Mouse (Mus musculus) hindbrain, embryonic 12.5 days (tissue): Measurements from ENCODE around the gene Cblb. TPM values are rescaled to one million over a fixed set of nuclear protein-coding genes. Genes with fewer than 3 reads are reported as not detected.

Experiments used
- ATAC-seq: fragments of 200-750 bp; cut with Nextera tagmentation; 2 replicates; pipeline ENCODE4 v1.8.0; 2017; ENCODE audit warnings: moderate TSS enrichment; ENCODE audit not compliant: low FRiP score
- H3K27ac ChIP-seq: fragments of 300-500 bp; sonication (generic); 2 replicates; pipeline ENCODE4 v1.5.1; 2016; ENCODE audit warnings: mild to moderate bottlenecking
- H3K27me3 ChIP-seq: fragments of 300-500 bp; sonication (generic); 2 replicates; pipeline ENCODE4 v1.6.1; 2016; ENCODE audit warnings: mild to moderate bottlenecking
- H3K36me3 ChIP-seq: fragments of 300-500 bp; sonication (generic); 2 replicates; pipeline ENCODE4 v1.6.1; 2016; ENCODE audit warnings: mild to moderate bottlenecking
- H3K4me1 ChIP-seq: fragments of 300-500 bp; sonication (generic); 2 replicates; pipeline ENCODE4 v1.6.1; 2016
- H3K4me2 ChIP-seq: fragments of 300-500 bp; sonication (generic); replicated peaks from 2 replicates; pipeline ENCODE4 v1.6.1; 2016; ENCODE audit warnings: mild to moderate bottlenecking
- H3K4me3 ChIP-seq: fragments of 300-500 bp; sonication (generic); 2 replicates; pipeline ENCODE4 v1.5.1; 2016; ENCODE audit warnings: mild to moderate bottlenecking
- H3K9ac ChIP-seq: fragments of 300-500 bp; sonication (generic); 2 replicates; pipeline ENCODE4 v1.6.1; 2016; ENCODE audit warnings: mild to moderate bottlenecking, moderate library complexity
- H3K9me3 ChIP-seq: fragments of 300-500 bp; sonication (generic); replicated peaks from 2 replicates; pipeline ENCODE4 v1.6.1; 2016; ENCODE audit warnings: mild to moderate bottlenecking
- WGBS: fragments of 180-500 bp; shearing (Covaris S2); methylation state at CpG from one replicate; pipeline ENCODE4 v1.1.7; 2016; 5-methylcytosine and 5-hydroxymethylcytosine counted together
- polyA plus RNA-seq: library from polyadenylated mRNA; unstranded; fragments of >200 nt; fragmentation: Nextera tagmentation; extraction: Ambion mirVana; gene quantifications from 2 replicates; pipeline ENCODE4 v1.2.1, GENCODE M21; 2016

Cblb gene
- polyA plus RNA-seq, 1 experiment from 2014 or later = 40.7 TPM

- Histone ChIP-seq H3K4me1 (no peaks in the 10 kb centered on the region), H3K9me3 (no peaks in the 10 kb centered on the region), H3K9ac (no peak overlapping the region), H3K27me3 (no peaks in the 10 kb centered on the region), H3K27ac (no peak overlapping the region), H3K4me2 (no peak overlapping the region), H3K4me3 (no peak overlapping the region), H3K36me3 (peaks cover 17% of the 10 kb centered on the region; the same call in 1 of the 2 replicates)
- WGBS = 79% methylated on average over 11 of the region's 11 CpGs
- no peak for ATAC-seq
Measured at GRCm38 (mm10) chr16:52146976-52147696, 116.1 kb downstream of the Cblb start.

DNA sequence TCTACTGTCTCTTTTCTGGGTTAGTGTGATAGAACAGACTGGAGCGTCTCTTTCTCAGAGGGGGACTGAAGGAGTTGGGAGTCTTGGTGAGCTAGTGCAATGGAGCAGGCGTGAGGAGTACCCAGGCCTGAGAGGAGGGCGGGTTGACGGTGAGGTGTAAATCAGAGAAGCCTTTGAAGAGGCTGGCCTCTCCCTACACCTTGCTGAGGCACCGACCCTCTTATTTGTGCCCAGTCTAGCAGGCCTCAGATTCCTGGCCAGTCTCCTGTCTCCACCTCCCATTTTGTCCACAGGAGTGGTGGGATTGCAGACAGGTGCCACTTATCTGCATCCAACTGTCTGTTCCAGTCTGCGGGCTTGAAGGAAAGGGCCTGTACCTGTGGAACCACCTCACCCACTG, 117.0 kb downstream of the Cblb start:
- no peaks in the 10 kb centered on the region for H3K4me1 ChIP-seq
- no peaks in the 10 kb centered on the region for H3K9me3 ChIP-seq
- H3K27ac ChIP-seq = no peak overlapping the region
- 92% methylated on average over 6 of the region's 6 CpGs for WGBS
- ATAC-seq = no peak
- H3K4me3 ChIP-seq = no peak overlapping the region
- H3K27me3 ChIP-seq = no peaks in the 10 kb centered on the region
- H3K9ac ChIP-seq = no peak overlapping the region
- no peak overlapping the region for H3K4me2 ChIP-seq
- peaks cover 17% of the 10 kb centered on the region; the same call in 1 of the 2 replicates for H3K36me3 ChIP-seq

DNA sequence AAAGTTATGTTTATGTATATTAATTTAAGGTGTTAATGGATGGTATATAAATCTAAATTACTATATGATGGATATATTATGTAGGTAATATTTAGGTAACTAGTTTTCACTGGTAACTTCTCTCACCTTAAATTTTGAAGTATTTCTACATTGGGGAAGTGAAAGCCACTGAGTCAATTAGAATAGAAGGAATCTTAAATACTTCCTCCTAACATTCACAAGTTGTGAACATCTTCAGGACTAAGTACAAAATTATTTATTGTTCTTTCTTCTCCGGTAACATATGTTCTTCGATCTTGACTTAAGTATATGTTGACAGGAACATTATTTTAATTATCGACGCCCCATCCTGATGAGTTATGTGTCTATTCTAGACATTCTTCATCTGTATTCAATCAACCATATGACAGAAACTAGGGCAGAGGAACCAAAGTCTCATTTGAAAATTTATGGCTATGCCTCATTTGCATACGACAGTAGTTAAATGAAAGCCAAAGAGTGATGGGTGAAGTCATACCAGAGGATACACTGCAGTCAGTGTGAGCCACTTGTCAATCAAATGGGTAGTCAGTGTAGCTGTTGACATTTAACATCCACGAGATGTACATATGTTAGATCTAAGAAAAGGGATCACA, 118.2 kb downstream of the Cblb start:
- H3K4me2 ChIP-seq = no peak overlapping the region
- H3K27me3 ChIP-seq = no peaks in the 10 kb centered on the region
- H3K9ac ChIP-seq = no peak overlapping the region
- ATAC-seq = no peak
- no peaks in the 10 kb centered on the region for H3K9me3 ChIP-seq
- no peak overlapping the region for H3K4me3 ChIP-seq
- no peak overlapping the region for H3K27ac ChIP-seq
- H3K4me1 ChIP-seq = no peaks in the 10 kb centered on the region
- H3K36me3 ChIP-seq = peaks cover 17% of the 10 kb centered on the region; the same call in 1 of the 2 replicates
- WGBS = 91% methylated on average over 6 of the region's 6 CpGs

- Histone ChIP-seq H3K27ac (no peak overlapping the region), H3K4me1 (no peaks in the 10 kb centered on the region), H3K36me3 (peaks cover 18% of the 10 kb centered on the region), H3K27me3 (no peaks in the 10 kb centered on the region), H3K9ac (no peak overlapping the region), H3K9me3 (no peaks in the 10 kb centered on the region), H3K4me2 (no peak overlapping the region), H3K4me3 (no peak overlapping the region)
- WGBS = 87% methylated on average over 5 of the region's 5 CpGs
- no peak for ATAC-seq
Measured at GRCm38 (mm10) chr16:52155030-52155696, 124.1 kb downstream of the Cblb start.

DNA sequence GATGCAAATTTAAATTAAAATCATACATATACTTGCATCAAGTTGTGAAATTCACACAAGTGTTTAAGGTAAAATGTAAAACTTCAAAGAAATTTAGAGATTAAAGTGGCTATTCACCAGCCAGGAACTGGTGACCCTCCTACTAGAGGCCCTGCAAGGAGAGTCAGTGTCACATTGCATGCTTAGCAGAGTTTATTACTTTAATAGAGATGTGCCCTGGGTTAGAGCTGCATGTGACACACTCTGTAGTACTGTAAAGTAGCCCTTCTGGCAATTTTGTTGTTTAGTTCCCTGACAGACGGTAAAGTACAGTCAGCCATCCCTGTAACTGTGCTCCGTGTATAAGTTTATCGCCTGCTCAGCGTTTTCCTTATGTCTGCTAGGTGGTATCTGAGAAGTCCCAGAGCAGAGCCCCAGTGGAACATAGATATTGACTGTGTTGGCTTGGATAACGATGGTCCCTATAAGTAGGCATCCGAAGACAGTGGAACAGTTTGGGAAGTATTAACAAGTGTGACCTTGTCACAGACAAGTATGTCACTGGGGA, 129.0 kb downstream of the Cblb start:
- ATAC-seq = no peak
- Histone ChIP-seq H3K4me2 (no peak overlapping the region), H3K27me3 (no peaks in the 10 kb centered on the region), H3K9ac (no peak overlapping the region), H3K27ac (no peak overlapping the region), H3K4me3 (no peak overlapping the region), H3K36me3 (peaks cover 12% of the 10 kb centered on the region), H3K9me3 (no peaks in the 10 kb centered on the region), H3K4me1 (no peaks in the 10 kb centered on the region)
- WGBS = 90% methylated on average over 6 of the region's 6 CpGs

GRCm38 (mm10) chr16:52164246-52164645, 133.2 kb downstream of the Cblb start:
- Histone ChIP-seq H3K27me3 (no peaks in the 10 kb centered on the region), H3K4me3 (no peak overlapping the region), H3K36me3 (peaks cover 23% of the 10 kb centered on the region), H3K9ac (no peak overlapping the region), H3K4me1 (no peaks in the 10 kb centered on the region), H3K27ac (no peak overlapping the region), H3K4me2 (no peak overlapping the region), H3K9me3 (no peaks in the 10 kb centered on the region)
- WGBS = 91% methylated on average over 9 of the region's 9 CpGs
- ATAC-seq = no peak

DNA sequence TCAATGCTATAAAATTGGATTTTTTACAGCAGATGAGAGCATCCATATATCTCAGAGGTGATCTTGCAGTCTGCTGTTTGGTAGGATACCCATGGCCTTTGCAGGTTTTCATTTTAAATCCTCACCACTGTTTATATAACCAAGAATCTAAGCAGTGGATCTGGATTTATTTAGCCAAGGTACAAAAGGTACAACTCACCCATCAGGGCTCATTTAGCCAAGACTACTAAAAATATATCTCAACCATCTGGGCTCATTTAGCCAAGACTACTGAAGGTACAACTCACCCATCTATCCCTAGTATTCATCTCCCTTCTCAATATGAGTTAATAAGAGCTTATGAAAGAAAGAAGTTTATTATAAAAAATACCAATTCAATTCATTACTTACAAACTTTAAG, 142.2 kb downstream of the Cblb start:
- no peak overlapping the region for H3K27ac ChIP-seq
- H3K4me1 ChIP-seq = no peaks in the 10 kb centered on the region
- H3K4me3 ChIP-seq = no peak overlapping the region
- H3K27me3 ChIP-seq = no peaks in the 10 kb centered on the region
- no peak overlapping the region for H3K9ac ChIP-seq
- no peaks in the 10 kb centered on the region for H3K9me3 ChIP-seq
- no peak for ATAC-seq
- no peak overlapping the region for H3K4me2 ChIP-seq
- peaks cover 19% of the 10 kb centered on the region for H3K36me3 ChIP-seq

DNA sequence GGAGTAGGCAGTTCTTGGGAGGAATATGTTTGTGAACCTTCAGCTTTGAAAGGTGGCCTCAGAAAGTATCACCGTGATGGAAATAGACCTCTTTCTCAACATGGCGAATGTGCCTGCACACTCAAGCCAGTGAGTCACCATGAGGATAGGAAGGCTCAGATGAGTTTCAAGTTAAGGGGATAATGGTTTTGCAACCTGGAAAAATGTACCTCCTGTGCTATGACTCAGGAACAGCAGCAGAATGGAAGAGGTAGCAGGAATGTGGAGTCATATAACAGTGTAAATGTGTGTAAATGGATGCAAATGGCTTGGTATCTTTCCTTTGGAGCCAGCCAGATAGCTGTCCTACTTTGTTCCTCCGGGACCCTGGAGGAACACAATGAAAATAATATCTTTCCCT, 148.8 kb downstream of the Cblb start:
- no peak overlapping the region for H3K9ac ChIP-seq
- peaks cover 10% of the 10 kb centered on the region for H3K36me3 ChIP-seq
- no peak overlapping the region for H3K27ac ChIP-seq
- ATAC-seq = no peak
- no peaks in the 10 kb centered on the region for H3K9me3 ChIP-seq
- WGBS = 97% methylated on average over 3 of the region's 3 CpGs
- no peaks in the 10 kb centered on the region for H3K27me3 ChIP-seq
- no peaks in the 10 kb centered on the region for H3K4me1 ChIP-seq
- no peak overlapping the region for H3K4me2 ChIP-seq
- H3K4me3 ChIP-seq = no peak overlapping the region

GRCm38 (mm10) chr16:52182057-52182456, 151.0 kb downstream of the Cblb start:
- WGBS = 93% methylated on average over 7 of the region's 7 CpGs
- Histone ChIP-seq H3K4me2 (no peak overlapping the region), H3K27me3 (no peaks in the 10 kb centered on the region), H3K4me3 (no peak overlapping the region), H3K4me1 (no peaks in the 10 kb centered on the region), H3K9ac (no peak overlapping the region), H3K36me3 (peaks cover 19% of the 10 kb centered on the region), H3K27ac (no peak overlapping the region), H3K9me3 (no peaks in the 10 kb centered on the region)
- ATAC-seq = no peak

DNA sequence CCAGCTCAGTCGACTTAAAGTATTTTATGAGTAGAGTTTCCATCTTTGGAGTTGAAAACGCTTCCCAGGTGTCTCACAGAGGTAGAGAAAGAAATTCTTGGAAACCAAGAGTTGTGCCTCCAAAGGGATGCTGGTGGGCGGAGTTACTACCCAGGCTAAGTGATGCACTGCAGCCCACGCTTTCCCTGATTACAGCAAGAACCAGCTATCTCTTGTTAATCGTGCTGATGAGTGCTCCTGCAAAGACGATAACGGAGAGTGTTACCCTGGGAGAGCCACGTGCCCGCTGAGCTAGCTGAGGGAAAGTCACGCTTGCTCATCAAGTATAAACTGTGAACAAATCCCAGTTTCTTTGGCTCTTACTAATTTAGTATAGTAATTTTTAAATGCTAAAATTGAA, 153.3 kb downstream of the Cblb start:
- H3K27ac ChIP-seq = no peak overlapping the region
- H3K36me3 ChIP-seq = peaks cover 19% of the 10 kb centered on the region

DNA sequence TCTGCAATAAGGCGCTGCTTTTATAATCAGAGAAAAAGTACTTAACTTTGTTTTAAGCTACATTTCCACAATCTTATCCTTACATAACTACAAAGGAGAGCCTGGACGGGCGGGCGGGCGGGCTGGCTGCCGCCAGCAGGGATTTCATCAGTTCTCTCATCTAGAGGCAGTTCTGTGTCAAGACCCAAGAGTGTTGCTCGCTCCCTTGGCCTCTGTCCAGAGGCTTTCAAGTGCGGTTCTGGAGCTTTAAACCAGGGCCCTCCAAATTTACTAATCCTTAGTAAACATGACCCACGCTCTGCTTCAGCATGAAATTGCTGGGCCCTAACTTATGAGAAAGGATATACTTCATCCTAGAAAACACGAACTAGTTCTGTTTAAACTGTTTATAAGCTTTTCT, 155.7 kb downstream of the Cblb start:
- H3K4me3 ChIP-seq = no peak overlapping the region
- H3K4me2 ChIP-seq = no peak overlapping the region
- H3K4me1 ChIP-seq = no peaks in the 10 kb centered on the region
- H3K9ac ChIP-seq = no peak overlapping the region
- H3K36me3 ChIP-seq = peaks cover 29% of the 10 kb centered on the region
- ATAC-seq = no peak
- no peaks in the 10 kb centered on the region for H3K27me3 ChIP-seq
- 85% methylated on average over 10 of the region's 10 CpGs for WGBS
- H3K27ac ChIP-seq = no peak overlapping the region
- no peaks in the 10 kb centered on the region for H3K9me3 ChIP-seq

More for the DNA sequence above, 153.3 kb downstream of the Cblb start:
- Histone ChIP-seq H3K4me1 (no peaks in the 10 kb centered on the region), H3K4me3 (no peak overlapping the region), H3K4me2 (no peak overlapping the region), H3K9me3 (no peaks in the 10 kb centered on the region), H3K9ac (no peak overlapping the region), H3K27me3 (no peaks in the 10 kb centered on the region)
- no peak for ATAC-seq
- 92% methylated on average over 10 of the region's 10 CpGs for WGBS

DNA sequence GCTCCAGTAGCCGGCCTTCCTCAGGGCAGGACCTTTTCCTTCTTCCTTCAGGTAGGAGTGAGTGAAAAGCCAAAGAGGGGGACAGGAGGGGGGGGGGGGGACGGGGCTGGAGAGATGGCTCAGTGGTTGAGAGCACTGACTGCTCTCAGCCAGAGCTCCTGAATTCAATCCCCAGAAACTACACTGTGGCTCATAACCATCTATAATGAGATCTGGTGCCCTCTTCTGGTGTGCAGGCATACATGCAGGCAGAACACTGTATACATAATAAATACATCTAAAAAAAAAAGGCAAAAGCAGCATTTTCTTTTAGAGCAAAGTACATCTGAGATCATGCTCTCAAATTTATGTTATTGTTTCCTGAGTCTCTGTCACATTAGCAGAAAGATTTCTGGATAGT, 158.1 kb downstream of the Cblb start:
- no peak overlapping the region for H3K4me2 ChIP-seq
- H3K27me3 ChIP-seq = no peaks in the 10 kb centered on the region
- ATAC-seq = peak; percentile 16; the same call in 1 of the 2 replicates
- no peak overlapping the region for H3K9ac ChIP-seq
- no peaks in the 10 kb centered on the region for H3K4me1 ChIP-seq
- H3K27ac ChIP-seq = peak overlapping the region; percentile 35; the same call in 1 of the 2 replicates
- WGBS = 82% methylated on average over 1 of the region's 2 CpGs
- peaks cover 28% of the 10 kb centered on the region for H3K36me3 ChIP-seq
- no peaks in the 10 kb centered on the region for H3K9me3 ChIP-seq
- H3K4me3 ChIP-seq = no peak overlapping the region
